Mouse (Mus musculus) MEL (cell line): ENCODE measurements around the gene Itga2b. TPM values are rescaled to one million over a fixed set of nuclear protein-coding genes. Genes with fewer than 3 reads are reported as not detected.

Experiments
- DNase-seq: peaks from one replicate; pipeline ENCODE4 v3.0.0; 2011; ENCODE audit warnings: low read depth, low spot score
- H3K27ac ChIP-seq: 2 replicates; pipeline ENCODE4 v1.5.1; 2012; ENCODE audit warnings: low read depth, mild to moderate bottlenecking, control low read depth, low read length, moderate library complexity; ENCODE audit not compliant: control insufficient read depth
- H3K27me3 ChIP-seq, 2 experiments: fragments of 150-350 bp in 1 of 2; sonication (generic) in 1 of 2; 2 replicates each; pipeline ENCODE4 v1.6.1; 2012; ENCODE audit warnings: low read length in 2 of 2, mild to moderate bottlenecking in 2 of 2, improper control_type of control experiment in 1 of 2, moderate library complexity in 1 of 2; ENCODE audit not compliant: insufficient read depth in 2 of 2, control insufficient read depth in 1 of 2
- H3K36me3 ChIP-seq, 2 experiments: 2 replicates each; pipeline ENCODE4 v1.6.1; 2012 to 2014; ENCODE audit warnings: low read length in 2 of 2, improper control_type of control experiment in 1 of 2, inconsistent platforms in 1 of 2, mild to moderate bottlenecking in 1 of 2; ENCODE audit not compliant: insufficient read depth in 2 of 2, control insufficient read depth in 1 of 2
- H3K4me1 ChIP-seq, 2 experiments: fragments of 150-350 bp in 1 of 2; sonication (generic) in 1 of 2; 2 replicates each; pipeline ENCODE4 v1.6.1; 2012; ENCODE audit warnings: low read length in 2 of 2, improper control_type of control experiment in 1 of 2, mild to moderate bottlenecking in 1 of 2; ENCODE audit not compliant: insufficient read depth in 2 of 2, control insufficient read depth in 1 of 2
- H3K4me3 ChIP-seq, 2 experiments: fragments of 150-350 bp in 1 of 2; sonication (generic) in 1 of 2; 2 replicates each; pipeline ENCODE4 v1.5.1; 2012; ENCODE audit warnings: low read depth in 2 of 2, low read length in 2 of 2, mild to moderate bottlenecking in 2 of 2, moderate library complexity in 2 of 2, control low read depth in 1 of 2, improper control_type of control experiment in 1 of 2; ENCODE audit not compliant: control insufficient read depth in 1 of 2, insufficient read depth in 1 of 2
- H3K79me2 ChIP-seq: 2 replicates; pipeline ENCODE4 v1.6.1; 2012; ENCODE audit warnings: mild to moderate bottlenecking, low read length, moderate library complexity; ENCODE audit not compliant: control insufficient read depth, poor library complexity, insufficient read depth
- H3K9ac ChIP-seq: 2 replicates; pipeline ENCODE4 v1.6.1; 2012; ENCODE audit warnings: low read depth, mild to moderate bottlenecking, control low read depth, low read length, moderate library complexity; ENCODE audit not compliant: control insufficient read depth, poor library complexity, severe bottlenecking
- H3K9me3 ChIP-seq: fragments of 150-350 bp; sonication (generic); replicated peaks from 2 replicates; pipeline ENCODE4 v1.6.1; 2012; ENCODE audit warnings: mild to moderate bottlenecking, low read length, improper control_type of control experiment, moderate library complexity; ENCODE audit not compliant: insufficient read depth
- BHLHE40 ChIP-seq: IDR thresholded peaks from 2 replicates; pipeline ENCODE4 v1.6.1; 2012; ENCODE audit warnings: low read depth, mild to moderate bottlenecking, inconsistent platforms, low read length, improper control_type of control experiment, borderline replicate concordance
- ETS1 ChIP-seq: IDR thresholded peaks from 2 replicates; pipeline ENCODE4 v1.6.1; 2012; ENCODE audit warnings: low read depth, mild to moderate bottlenecking, inconsistent platforms, low read length, improper control_type of control experiment, moderate library complexity
- HCFC1 ChIP-seq: IDR thresholded peaks from 2 replicates; pipeline ENCODE4 v1.6.1; 2012; ENCODE audit warnings: low read depth, mild to moderate bottlenecking, inconsistent platforms, low read length, improper control_type of control experiment, moderate library complexity
- MEF2A ChIP-seq: IDR thresholded peaks from 2 replicates; pipeline ENCODE4 v1.6.1; 2014; ENCODE audit warnings: low read depth, mild to moderate bottlenecking, inconsistent platforms, low read length, improper control_type of control experiment; ENCODE audit not compliant: poor library complexity, insufficient replicate concordance, severe bottlenecking; ENCODE audit errors: extremely low read depth
- POLR2A ChIP-seq, 2 experiments: IDR thresholded peaks; 2 replicates each; pipeline ENCODE4 v1.6.1; 2011 to 2012; ENCODE audit warnings: low read length in 2 of 2, mild to moderate bottlenecking in 2 of 2, control low read depth in 1 of 2, improper control_type of control experiment in 1 of 2, low read depth in 1 of 2, moderate library complexity in 1 of 2; ENCODE audit not compliant: control insufficient read depth in 1 of 2, insufficient read depth in 1 of 2, poor library complexity in 1 of 2
- RAD21 ChIP-seq: IDR thresholded peaks from 2 replicates; pipeline ENCODE4 v1.6.1; 2011; ENCODE audit warnings: mild to moderate bottlenecking, low read depth, low read length, improper control_type of control experiment
- SIN3A ChIP-seq: IDR thresholded peaks from 2 replicates; pipeline ENCODE4 v1.6.1; 2012; ENCODE audit warnings: low read length, improper control_type of control experiment, inconsistent platforms
- TAL1 ChIP-seq: IDR thresholded peaks from 2 replicates; pipeline ENCODE4 v1.6.1; 2012; ENCODE audit warnings: mild to moderate bottlenecking, inconsistent platforms, low read length, moderate library complexity, mixed read lengths
- ZMIZ1 ChIP-seq: IDR thresholded peaks from 2 replicates; pipeline ENCODE4 v1.6.1; 2012; ENCODE audit warnings: low read depth, mild to moderate bottlenecking, inconsistent platforms, low read length, improper control_type of control experiment, moderate library complexity
- polyA plus RNA-seq, 2 experiments: library from polyadenylated mRNA; stranded (reverse) in 1 of 2; unstranded in 1 of 2; fragments of >175 nt in 1 of 2; fragments of >200 nt in 1 of 2; gene quantifications; 2 replicates each; pipeline versions ENCODE4 v1.2.1 to v1.2.4; 2012; ENCODE audit warnings: low replicate concordance in 2 of 2, low read depth in 1 of 2; ENCODE audit not compliant: insufficient read length in 2 of 2, insufficient read depth in 1 of 2, missing spikeins in 1 of 2
- total RNA-seq: library from RNA; depleted of rRNA; stranded (reverse); fragments of 300-350 nt; gene quantifications from 2 replicates; pipeline ENCODE4 v1.2.3, GENCODE M21; 2012

Gene Itga2b
- total and polyA plus RNA-seq, 3 experiments = 10.7 to 55.7 TPM; not detected in 1

DNA sequence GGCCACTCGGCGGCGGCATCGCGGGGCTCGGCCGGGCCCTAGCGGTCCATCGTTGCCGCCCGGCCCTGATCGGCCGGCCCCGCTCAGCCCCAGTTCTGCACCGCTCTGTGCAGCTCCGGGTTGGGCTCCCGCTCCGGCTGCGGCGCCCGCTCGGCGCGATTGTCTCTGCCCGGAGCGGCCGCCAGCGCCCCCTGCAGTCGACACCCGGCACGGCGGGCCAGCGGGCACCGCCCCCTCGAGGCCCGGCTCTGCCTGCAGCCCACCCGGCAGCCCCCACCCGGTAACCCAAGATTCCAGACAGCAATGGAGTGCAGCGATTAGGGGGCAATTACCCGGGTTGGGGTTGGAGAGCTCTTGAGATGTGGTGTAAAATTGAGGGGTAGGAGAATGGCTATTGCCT lies 22.4 kb downstream of the Itga2b start, which contains the start of gene Fam171a2 (continued):
- TF ChIP-seq POLR2A (IDR thresholded peaks at IDR 0.05; ENCODE audit: control insufficient read depth in 1 of 2, insufficient read depth in 1 of 2, low read depth in 1 of 2, low read length in 2 of 2, poor library complexity in 1 of 2) (no peak), TAL1 (no peak), ZMIZ1 (no peak), MEF2A (no peak), RAD21 (peak; percentile 47), BHLHE40 (no peak)

DNA sequence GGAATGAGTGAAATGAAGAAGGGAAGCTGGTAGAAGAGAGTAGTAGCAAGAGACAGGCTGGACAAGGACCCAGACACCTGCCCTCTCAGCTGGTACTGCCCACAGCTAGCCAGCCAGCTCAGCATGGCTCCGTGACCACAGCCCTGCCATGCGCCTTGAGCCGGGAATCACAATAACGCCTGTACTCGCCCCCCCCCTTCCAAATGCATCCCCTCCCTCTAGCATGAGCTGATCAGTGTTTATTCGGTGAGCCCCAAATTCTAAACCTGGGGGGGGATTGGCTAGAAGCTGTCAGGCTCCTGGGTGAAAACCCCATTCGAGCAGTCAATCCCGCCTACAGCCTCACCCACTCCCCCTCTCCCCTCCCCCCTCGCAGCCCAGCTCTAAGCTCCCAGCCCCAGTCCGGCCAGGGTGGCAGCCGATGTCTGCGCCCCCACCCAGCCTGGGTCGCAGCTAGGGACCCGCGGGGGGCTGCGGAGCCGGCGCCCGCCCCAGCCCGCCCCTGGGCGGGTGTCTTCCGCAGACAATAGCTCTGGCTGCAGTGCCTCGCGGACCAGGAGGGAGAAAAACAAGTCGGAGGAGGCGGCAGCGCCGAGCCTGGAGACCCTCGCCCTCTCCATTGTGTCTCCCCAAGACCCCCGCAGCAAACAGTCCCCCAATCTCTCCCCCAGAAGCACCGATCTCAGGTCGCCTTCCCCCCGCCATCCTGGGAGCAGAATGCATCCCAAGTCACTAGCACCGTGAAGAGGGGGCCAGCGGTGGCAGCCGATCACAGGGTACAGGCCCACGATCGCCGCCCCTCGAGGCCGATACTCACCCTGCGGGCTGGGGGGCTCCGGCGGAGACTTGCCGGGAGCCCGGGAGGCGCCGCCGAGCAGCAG lies 23.1 kb downstream of the Itga2b start:
- peak overlapping the region; percentile 81 to 97 for H3K4me3 ChIP-seq
- no peak overlapping the region for H3K27ac ChIP-seq
- peaks cover 6 to 12% of the 10 kb centered on the region in 2 experiments for H3K27me3 ChIP-seq

DNA sequence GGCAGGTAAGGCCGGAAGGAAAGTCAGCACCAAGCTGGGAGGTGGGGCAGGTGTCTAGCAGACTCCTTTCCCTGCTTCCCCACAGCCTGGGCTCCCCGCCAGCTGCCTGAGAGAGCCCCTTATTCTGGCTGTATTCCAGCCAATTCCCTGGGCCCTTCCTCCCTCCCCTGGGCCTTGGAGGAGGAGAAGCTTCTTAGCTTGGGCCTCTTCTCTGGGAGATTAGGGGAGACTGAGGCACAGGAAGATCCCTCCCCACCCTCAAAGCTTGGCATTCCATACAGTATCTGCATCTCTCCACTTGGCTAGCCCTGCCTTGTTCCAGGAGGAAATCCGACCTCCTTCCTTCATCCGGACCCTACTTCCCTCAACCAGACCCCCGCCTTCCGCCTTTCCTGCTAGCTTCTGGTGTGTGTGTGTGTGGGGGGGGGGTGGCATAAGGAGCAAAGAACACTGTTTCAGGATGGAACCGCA lies 24.0 kb downstream of the Itga2b start:
- peak; percentile 48 for DNase-seq
- Histone ChIP-seq H3K4me1 (peaks cover 4 to 21% of the 10 kb centered on the region in 2 experiments), H3K9me3 (no peaks in the 10 kb centered on the region), H3K9ac (no peak overlapping the region), H3K4me3 (no peak overlapping the region), H3K27me3 (peaks cover 6 to 12% of the 10 kb centered on the region in 2 experiments), H3K36me3 (peaks cover 0 to 5% of the 10 kb centered on the region in 2 experiments; a peak in 2 of 4 replicates), H3K27ac (no peak overlapping the region), H3K79me2 (peaks cover 5% of the 10 kb centered on the region; the same call in 1 of the 2 replicates)
- TF ChIP-seq ETS1 (0 out of 2 replicates have a peak, but pooled peaks have one; percentile 10), TAL1 (no peak)

More for the DNA sequence above, 23.1 kb downstream of the Itga2b start:
- Histone ChIP-seq H3K9me3 (no peaks in the 10 kb centered on the region), H3K79me2 (peaks cover 5% of the 10 kb centered on the region; the same call in 1 of the 2 replicates), H3K36me3 (peaks cover 0 to 5% of the 10 kb centered on the region in 2 experiments; a peak in 2 of 4 replicates), H3K9ac (peak overlapping the region; percentile 82), H3K4me1 (peaks cover 4 to 21% of the 10 kb centered on the region in 2 experiments)
- TF ChIP-seq HCFC1 (no peak), SIN3A (0 out of 2 replicates have a peak, but pooled peaks have one; percentile 4), ZMIZ1 (peak; percentile 5; the same call in 1 of the 2 replicates)
- DNase-seq = peak; percentile 43
